Mouse (Mus musculus) embryonic fibroblast, embryonic 13.5 days (primary cell): ENCODE results near the gene Ercc1. TPM values are rescaled to one million over a fixed set of nuclear protein-coding genes. Genes with fewer than 3 reads are reported as not detected.

Source experiments
- H3K27ac ChIP-seq: 2 replicates; pipeline ENCODE4 v1.5.1; 2012; ENCODE audit warnings: low read length, control low read depth, inconsistent platforms; ENCODE audit not compliant: insufficient read depth
- H3K4me1 ChIP-seq: 2 replicates; pipeline ENCODE4 v1.6.1; 2011; ENCODE audit warnings: low read length; ENCODE audit not compliant: control insufficient read depth, insufficient read depth
- H3K4me3 ChIP-seq: 2 replicates; pipeline ENCODE4 v1.5.1; 2011; ENCODE audit warnings: mild to moderate bottlenecking, control low read depth, low read length; ENCODE audit not compliant: insufficient read depth
- CTCF ChIP-seq: IDR thresholded peaks from 2 replicates; pipeline ENCODE4 v1.5.1; 2011; ENCODE audit warnings: mild to moderate bottlenecking, control low read depth, low read length, moderate library complexity, borderline replicate concordance; ENCODE audit not compliant: insufficient read depth
- POLR2A ChIP-seq: IDR thresholded peaks from 2 replicates; pipeline ENCODE4 v1.6.1; 2011; ENCODE audit warnings: low read depth, mild to moderate bottlenecking, control low read depth, low read length, moderate library complexity
- polyA plus RNA-seq: library from polyadenylated mRNA; stranded (reverse); fragments of >200 nt; gene quantifications from 2 replicates; pipeline ENCODE4 v1.2.4, GENCODE M21; 2011; ENCODE audit warnings: low read depth; ENCODE audit not compliant: missing spikeins, insufficient read length

The Ercc1 gene
- polyA plus RNA-seq, 1 experiment, result 44.9 TPM

DNA sequence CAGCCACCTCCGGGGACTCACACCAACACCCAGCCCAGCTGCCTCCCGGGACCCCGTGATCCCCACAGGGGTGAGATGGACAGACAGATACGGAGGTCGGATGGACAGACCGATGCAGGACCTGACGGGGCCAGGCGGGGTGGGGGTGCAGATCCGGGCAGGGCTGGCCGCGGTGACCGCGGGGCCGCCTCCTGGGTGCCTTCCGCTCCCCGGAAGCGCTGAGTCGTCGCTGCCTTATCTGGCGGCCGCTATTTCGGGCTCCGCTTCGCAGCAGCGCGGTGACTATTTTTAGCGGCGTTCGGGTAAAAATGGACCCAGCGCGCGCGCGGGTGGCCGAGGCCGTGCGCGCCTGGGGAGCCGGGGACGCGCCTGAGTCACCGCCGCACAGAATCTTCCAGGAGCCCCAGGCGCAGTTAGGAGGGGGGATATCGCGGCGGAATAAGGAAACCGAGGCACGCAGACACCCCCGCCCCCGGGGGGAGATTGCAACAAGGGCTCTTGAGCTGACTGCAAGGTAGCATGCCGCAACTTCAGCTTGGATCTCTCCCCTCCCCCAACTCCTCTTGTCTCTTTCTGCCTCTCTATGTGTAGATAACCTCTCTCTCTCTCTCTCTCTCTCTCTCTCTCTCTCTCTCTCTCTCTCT, 11.7 kb upstream of the Ercc1 start:
- H3K27ac ChIP-seq, result peak overlapping the region; percentile 86
- H3K4me3 ChIP-seq, result peak overlapping the region; percentile 81
- H3K4me1 ChIP-seq, result no peaks in the 10 kb centered on the region
- TF ChIP-seq POLR2A (peak; percentile 14; the same call in 1 of the 2 replicates), CTCF (no peak)

DNA sequence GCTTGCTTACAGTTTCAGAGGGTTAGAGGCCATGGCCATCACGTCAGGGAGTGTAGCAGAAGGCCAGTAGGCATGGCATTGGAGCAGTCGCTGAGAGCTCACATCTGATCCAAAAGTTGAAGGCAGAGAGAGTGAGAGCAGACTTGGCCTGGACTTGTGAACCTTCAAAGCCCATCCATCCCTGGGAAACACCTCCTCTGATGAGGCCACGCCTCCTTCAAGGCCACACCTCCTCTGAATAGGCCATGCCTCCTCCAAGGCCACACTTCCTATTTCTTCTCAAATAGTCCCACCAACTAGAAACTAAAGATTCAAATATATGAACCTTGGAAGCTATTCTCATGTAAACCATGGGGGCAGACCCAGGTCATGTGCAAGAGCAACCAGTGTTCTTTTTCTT, 9.0 kb upstream of the Ercc1 start:
- TF ChIP-seq POLR2A, result no peak
- no peak for TF ChIP-seq CTCF
- 0 out of 2 replicates have a peak, but pooled peaks cover 2% of the 10 kb centered on the region for H3K4me1 ChIP-seq
- no peak overlapping the region for H3K4me3 ChIP-seq
- no peak overlapping the region for H3K27ac ChIP-seq

DNA sequence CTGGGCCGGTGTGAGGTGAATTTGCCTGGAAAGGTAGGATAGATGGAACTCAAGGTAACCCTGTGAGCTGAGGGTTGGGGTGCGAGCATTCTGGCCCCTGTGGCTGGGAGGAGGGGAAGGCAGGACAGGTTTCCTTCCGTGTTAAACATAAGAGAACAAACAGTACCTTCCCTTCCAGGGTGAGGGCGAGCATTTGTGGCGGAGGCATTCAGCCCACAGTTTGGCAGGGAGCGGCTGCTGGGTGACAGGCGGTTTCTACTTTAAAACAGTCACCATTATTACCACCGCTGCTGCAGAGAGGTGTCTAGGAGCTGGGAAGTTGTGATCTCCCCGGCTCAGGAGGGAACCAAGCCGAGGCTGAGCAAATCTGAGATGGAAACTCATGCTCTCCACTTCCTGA, 7.5 kb upstream of the Ercc1 start:
- Histone ChIP-seq H3K27ac (no peak overlapping the region), H3K4me3 (no peak overlapping the region), H3K4me1 (0 out of 2 replicates have a peak, but pooled peaks cover 2% of the 10 kb centered on the region)
- TF ChIP-seq POLR2A, result no peak
- no peak for TF ChIP-seq CTCF

DNA sequence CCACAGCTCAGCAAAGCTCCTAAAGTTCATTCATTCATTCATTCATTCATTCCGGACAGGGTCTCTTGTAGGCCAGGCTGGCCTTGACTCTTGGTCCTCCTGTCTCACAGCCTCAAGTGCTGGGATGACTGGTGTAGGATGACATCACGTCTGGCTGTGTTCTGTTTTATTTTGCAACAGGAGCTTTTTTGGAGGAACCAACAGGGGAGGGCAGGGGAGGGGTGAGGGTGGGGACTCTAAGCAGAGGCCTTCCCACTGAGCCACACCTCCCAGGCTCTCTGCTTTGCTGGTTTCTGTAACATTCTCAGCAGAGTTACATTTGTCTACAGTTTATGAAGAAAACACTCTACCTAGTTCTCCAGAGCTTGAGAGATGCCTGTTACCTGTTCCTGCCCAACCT, 6.5 kb upstream of the Ercc1 start:
- H3K4me3 ChIP-seq, result no peak overlapping the region
- peak overlapping the region; percentile 63; the same call in 1 of the 2 replicates for H3K27ac ChIP-seq
- 0 out of 2 replicates have a peak, but pooled peaks cover 2% of the 10 kb centered on the region for H3K4me1 ChIP-seq
- TF ChIP-seq POLR2A (no peak), CTCF (no peak)

DNA sequence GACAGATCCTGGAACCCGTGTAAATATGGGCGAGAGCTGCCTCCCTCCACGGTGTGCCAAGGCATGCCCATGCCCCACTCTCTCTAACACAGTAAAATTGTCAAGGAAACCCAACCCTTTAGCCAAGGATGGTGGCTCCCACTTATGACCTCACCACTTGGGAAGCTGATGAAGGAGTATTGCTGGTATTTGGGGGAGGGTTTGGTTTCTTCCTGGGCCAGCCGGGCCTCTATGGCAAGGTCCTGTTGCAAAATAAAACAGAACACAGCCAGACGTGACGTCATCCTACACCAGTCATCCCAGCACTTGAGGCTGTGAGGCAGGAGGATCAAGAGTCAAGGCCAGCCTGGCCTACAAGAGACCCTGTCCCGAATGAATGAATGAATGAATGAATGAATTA, 6.0 kb upstream of the Ercc1 start:
- peaks cover 2% of the 10 kb centered on the region; the same call in 1 of the 2 replicates for H3K4me1 ChIP-seq
- H3K4me3 ChIP-seq, result no peak overlapping the region
- TF ChIP-seq POLR2A (no peak), CTCF (no peak)
- H3K27ac ChIP-seq, result peak overlapping the region; percentile 63; the same call in 1 of the 2 replicates

DNA sequence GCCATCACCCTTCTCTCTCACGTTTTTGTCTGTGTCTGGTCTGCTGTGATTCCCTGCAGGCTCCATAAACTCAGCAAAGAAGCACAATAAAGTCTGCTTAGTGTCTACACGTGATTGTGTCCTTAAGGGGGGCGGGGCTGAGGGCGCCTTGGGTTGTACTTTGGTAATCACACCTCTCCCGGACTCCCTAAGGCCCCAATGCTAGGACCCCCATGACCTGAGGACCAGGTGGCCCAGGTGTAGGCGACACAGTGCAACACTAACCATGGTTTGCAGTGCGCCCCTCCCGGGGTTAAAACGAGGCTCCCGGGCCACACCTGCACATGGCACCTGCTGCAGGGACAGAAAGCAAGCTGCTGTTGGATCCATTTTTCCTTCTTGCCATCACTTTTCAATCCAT, 3.3 kb upstream of the Ercc1 start:
- Histone ChIP-seq H3K4me3 (no peak overlapping the region), H3K27ac (peak overlapping the region; percentile 14; the same call in 1 of the 2 replicates), H3K4me1 (peaks cover 2% of the 10 kb centered on the region)
- no peak for TF ChIP-seq CTCF
- 0 out of 2 replicates have a peak, but pooled peaks have one; percentile 6 for TF ChIP-seq POLR2A

DNA sequence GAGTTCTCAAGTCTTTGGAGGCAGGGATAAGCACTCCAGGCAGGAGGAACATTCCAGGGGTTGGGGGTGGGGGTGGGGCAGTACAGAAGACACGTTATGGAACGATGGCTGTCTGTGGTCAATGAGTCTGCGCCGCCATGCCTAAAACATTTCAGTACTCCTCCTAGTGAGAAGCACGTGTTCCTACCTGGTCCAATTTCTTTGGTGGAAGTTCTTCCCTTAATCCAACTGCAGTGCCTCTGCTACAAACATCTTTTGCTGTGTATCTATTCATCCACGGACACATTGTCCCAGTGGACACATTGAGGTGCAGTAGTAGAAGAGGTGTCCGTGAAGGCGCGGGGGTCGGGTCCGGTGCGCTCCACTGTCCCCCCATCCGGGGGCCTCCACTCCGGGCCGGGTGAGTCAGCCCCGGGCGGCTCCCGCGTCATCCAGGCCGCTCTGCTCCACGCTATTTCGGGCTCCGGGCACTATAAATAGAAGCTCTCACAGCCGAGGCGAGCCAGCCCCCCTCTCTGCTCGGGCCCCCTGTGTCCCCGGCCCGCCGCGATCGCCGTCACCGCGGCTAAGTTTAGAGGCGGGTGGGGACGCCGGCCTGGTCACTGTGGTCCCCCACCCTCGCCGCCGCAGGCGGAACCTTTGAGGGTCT, 2.7 kb upstream of the Ercc1 start:
- H3K27ac ChIP-seq, result peak overlapping the region; percentile 80

DNA sequence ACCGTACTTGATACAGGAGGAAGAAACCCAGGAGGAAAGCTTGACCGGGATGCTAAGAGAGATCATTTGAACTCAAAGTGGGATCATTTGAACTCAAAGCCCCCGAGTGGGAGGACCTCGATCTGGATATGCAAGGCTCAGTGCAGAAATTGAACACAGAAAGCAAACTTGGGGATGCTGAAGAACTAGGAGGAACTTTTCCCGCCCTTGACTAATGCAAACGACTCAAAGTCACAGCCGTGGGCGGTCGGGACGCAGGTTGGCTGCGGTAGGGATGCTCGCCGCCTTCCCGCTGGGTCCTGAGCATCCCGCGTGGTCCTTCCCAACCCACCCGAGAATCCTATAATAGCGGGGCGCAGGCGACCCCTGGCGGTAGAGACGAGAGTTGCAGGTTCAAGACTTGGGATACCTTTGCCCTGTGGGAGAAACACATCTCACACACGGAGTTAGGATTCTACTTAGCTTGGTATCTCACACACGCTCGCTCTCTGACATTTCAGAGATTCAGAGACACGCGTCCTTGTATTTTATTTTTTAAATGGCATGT, 2.0 kb upstream of the Ercc1 start:
- Histone ChIP-seq H3K27ac (peak overlapping the region; percentile 80), H3K4me3 (peak overlapping the region; percentile 28), H3K4me1 (peaks cover 2% of the 10 kb centered on the region)
- TF ChIP-seq POLR2A (no peak), CTCF (peak; percentile 74; the same call in 1 of the 2 replicates)

More for the DNA sequence above, 2.7 kb upstream of the Ercc1 start:
- Histone ChIP-seq H3K4me3 (peak overlapping the region; percentile 28), H3K4me1 (peaks cover 2% of the 10 kb centered on the region)
- TF ChIP-seq POLR2A, result peak; percentile 33; the same call in 1 of the 2 replicates
- no peak for TF ChIP-seq CTCF

DNA sequence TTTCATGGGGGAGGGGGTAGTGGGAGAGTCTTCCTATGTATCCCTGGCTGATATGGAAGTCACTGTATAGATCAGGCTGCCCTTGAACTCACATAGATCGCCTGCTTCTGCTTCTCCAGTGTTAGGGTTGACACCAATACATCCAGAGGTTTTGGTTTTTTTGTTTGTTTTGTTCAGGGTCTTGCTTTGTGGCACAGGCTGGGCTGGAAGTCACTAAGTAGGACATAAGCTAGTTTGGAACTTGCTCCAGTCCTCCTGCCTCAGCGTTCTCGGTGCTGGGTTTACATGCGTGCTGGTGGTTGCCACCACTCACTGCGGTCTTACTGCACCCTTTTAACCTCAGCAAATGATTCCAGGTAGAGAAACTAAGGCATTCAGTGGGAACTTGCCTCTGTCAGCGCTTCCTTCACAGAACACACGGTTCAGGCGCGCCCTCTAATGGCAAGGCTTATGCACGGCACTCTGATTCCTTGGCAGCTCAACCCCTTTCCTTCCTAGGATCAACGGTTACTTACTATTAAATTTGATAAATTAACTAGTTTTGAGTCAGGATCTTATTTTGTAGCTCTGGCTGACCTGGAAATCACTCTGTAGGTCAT, 1.3 kb upstream of the Ercc1 start:
- H3K4me3 ChIP-seq, result no peak overlapping the region
- TF ChIP-seq POLR2A, result no peak
- TF ChIP-seq CTCF, result peak; percentile 94
- peaks cover under 1% of the 10 kb centered on the region for H3K4me1 ChIP-seq
- peak overlapping the region; percentile 79 for H3K27ac ChIP-seq
